ENCODE assay signal across 15 mouse cellular contexts in the genomic region with DNA sequence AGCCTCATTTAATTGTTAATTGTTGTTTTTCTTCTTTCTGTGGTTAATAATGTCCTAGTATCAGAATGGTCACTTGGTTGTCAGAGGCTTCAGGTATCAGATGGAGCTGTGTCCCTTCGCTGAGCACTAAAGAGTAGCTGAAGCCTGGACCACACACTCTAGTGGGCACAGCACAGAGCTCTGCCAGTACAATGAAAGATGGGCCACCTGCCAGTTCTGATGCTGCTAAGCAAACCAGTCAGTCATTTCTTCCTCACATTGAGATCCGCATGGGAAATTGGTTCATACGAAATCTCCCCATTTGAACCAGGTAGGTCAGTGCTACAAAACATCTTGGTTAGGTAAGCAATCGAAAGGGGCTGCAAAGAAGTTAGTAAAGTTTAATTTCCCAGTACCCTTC. TPM values are rescaled to one million over a fixed set of nuclear protein-coding genes. Genes with fewer than 3 reads are reported as not detected.
A peak's percentile ranks its signal among the peaks of the same experiment; 100 is the strongest.
DNase-seq lines count a peak whose midpoint lies in the region; TF ChIP-seq lines count a peak whose summit lies in the region.
"Had no signal": no experiment of that assay in that cellular context is flagged by ENCODE, and none has a peak within 500 bp of the region (broad histone marks: within the 10 kb centered on the region; RNA-seq: fewer than 3 reads in every experiment).

No protein-coding gene starts in this region.

- peak; percentile 16 for DNase-seq in heart, adult 11 months
- DNase-seq in heart, postnatal 25 days (ENCODE audit: low spot score): no peak
- DNase-seq in layer of hippocampus, adult 9-11 months: peak; percentile 31
- no peak for DNase-seq in layer of hippocampus, adult 8-10 months (ENCODE audit: low spot score in 2 of 2)
- DNase-seq in brain, adult 2 months (ENCODE audit: low read depth, low spot score): peak; percentile 46
- peak; percentile 15 for DNase-seq in brain, embryonic 14.5 days (ENCODE audit: low read depth)
- DNase-seq: adrenal gland, adult 2 months; adrenal gland, postnatal 14 days; cerebellum, adult 8-10 months; forebrain, postnatal 0 days; gastrocnemius, adult 2 months; gastrocnemius, postnatal 14 days; heart, adult 18-20 months; heart, postnatal 10 days; heart, postnatal 4 days had no signal

- TF ChIP-seq CTCF in brain, embryonic 14.5 days (IDR thresholded peaks at IDR 0.05; ENCODE audit: borderline replicate concordance, extremely low read depth, insufficient read depth, insufficient read length): no peak

- no peak for TF ChIP-seq POLR2A in brain, embryonic 14.5 days (IDR thresholded peaks at IDR 0.05; ENCODE audit: borderline replicate concordance, extremely low read depth, insufficient read depth, insufficient read length, poor library complexity, severe bottlenecking)

- intact Hi-C loops in heart, postnatal 25 days (cut with DNase I): no loop called here

RNA-seq across cellular contexts. Expression of gene Pgm3, which starts 17.0 kb away (rescaled TPM):
- 1 to 10 TPM; 7.0 to 7.5 TPM for total RNA-seq in heart, postnatal 25 days (2021)
- 10 to 100 TPM; 16.4 to 19.5 (median 18.6) TPM for total RNA-seq in layer of hippocampus, adult 8-10 months (2022)
- polyA plus RNA-seq in brain, embryonic 14.5 days (2012; rRNA removed): 17.9 and 18.2 TPM in 2 replicates

RNA-seq across cellular contexts. Expression of gene Rwdd2a, which starts 17.1 kb away (rescaled TPM):
- total RNA-seq in heart, postnatal 25 days (2021): under 1 TPM; 0.39 to 0.59 TPM
- 10 to 100 TPM; 29.2 to 34.4 (median 30.7) TPM for total RNA-seq in layer of hippocampus, adult 8-10 months (2022)
- 5.5 and 6.5 TPM in 2 replicates for polyA plus RNA-seq in brain, embryonic 14.5 days (2012; rRNA removed)

Comparison
In these comparisons a context has a peak if more than half of its experiments do, and no peak if none do; other contexts are left out.
1. DNase-seq: peak in heart, adult 11 months (single experiment), layer of hippocampus, adult 9-11 months (single experiment), brain, adult 2 months (single experiment) and brain, embryonic 14.5 days (single experiment); none in heart, postnatal 25 days (single experiment) and layer of hippocampus, adult 8-10 months (0 of 2).
2. RNA of gene Rwdd2a, which starts 17.1 kb away (total RNA-seq): 29.2 to 34.4 TPM in layer of hippocampus, adult 8-10 months; 0.39 to 0.59 TPM in heart, postnatal 25 days; every median in the first group is over 10 times any median in the second.